Mouse (Mus musculus) B cell, adult 2 months (primary cell): ENCODE results near the gene Tfap4.

Experiments
- DNase-seq, 2 experiments: peaks; one replicate each; pipeline ENCODE4 v3.0.0; 2022

Tfap4 gene

GRCm38 (mm10) chr16:4517906-4518305 is 41.7 kb downstream of the Tfap4 start:
- no peak for DNase-seq

GRCm38 (mm10) chr16:4514383-4514782 is 45.3 kb downstream of the Tfap4 start:
- DNase-seq, result no peak

DNA sequence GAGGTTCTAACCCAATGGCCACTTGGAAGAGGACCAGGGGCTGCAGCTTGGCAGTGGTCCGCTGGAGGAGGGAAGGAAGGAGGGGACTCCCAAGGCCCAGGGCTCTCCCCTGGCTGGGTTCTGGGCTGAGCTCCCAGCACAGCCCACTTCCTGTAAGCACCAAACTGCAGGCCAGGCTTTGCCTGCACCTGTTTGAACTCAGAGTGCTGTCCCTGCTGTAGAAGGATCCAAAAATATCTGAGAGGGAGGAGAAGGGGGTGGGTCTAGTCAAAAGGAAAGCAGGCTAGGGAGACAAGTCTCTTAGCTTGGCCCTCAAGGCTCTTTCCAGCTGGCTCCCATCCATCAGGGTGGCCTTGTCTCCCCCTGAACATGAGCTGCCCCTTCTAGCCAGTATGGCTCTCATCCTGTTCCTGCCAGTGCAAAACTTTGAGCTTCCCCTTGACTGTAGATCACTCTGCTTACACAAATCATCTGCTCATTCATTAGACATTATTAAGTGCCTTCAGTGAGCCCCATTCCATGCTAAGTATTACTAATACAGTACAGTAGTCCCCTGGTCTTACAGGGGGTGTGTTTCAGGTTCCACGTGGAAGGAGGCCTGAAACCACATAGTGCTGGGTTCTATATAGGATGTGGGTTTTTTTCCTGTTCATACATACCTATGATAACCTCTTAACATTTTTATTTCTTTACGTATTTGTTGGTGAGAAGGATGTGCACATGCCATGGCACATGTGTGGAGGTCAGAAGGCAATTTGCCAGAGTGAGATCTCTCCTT is 46.8 kb downstream of the Tfap4 start:
- no peak for DNase-seq

DNA sequence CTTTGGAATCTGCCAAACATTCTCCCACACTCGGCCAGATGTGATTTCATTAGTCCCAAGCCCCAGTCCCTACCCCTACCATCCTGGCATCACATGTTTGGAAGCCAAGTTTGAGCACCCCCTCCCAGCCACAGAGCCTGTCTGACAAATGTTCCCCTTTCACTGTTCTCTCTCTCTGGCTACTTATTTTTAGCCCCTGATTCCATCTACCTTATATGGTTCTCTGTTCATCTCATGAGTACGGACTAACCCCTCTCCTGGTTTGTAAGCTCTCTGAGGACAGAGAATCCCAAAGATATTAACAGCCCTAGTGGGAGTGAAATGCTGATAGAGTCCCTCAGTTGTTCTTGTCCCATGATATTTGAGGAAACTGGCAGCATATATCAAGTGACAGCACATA is 48.3 kb downstream of the Tfap4 start:
- DNase-seq, result no peak

- DNase-seq, result no peak
Measured at GRCm38 (mm10) chr16:4506181-4506580, 53.5 kb downstream of the Tfap4 start.

GRCm38 (mm10) chr16:4503495-4503894 is 56.2 kb downstream of the Tfap4 start:
- DNase-seq, result no peak

GRCm38 (mm10) chr16:4502568-4502967 is 57.1 kb downstream of the Tfap4 start:
- no peak for DNase-seq

GRCm38 (mm10) chr16:4501703-4502102 is 58.0 kb downstream of the Tfap4 start:
- no peak for DNase-seq

DNA sequence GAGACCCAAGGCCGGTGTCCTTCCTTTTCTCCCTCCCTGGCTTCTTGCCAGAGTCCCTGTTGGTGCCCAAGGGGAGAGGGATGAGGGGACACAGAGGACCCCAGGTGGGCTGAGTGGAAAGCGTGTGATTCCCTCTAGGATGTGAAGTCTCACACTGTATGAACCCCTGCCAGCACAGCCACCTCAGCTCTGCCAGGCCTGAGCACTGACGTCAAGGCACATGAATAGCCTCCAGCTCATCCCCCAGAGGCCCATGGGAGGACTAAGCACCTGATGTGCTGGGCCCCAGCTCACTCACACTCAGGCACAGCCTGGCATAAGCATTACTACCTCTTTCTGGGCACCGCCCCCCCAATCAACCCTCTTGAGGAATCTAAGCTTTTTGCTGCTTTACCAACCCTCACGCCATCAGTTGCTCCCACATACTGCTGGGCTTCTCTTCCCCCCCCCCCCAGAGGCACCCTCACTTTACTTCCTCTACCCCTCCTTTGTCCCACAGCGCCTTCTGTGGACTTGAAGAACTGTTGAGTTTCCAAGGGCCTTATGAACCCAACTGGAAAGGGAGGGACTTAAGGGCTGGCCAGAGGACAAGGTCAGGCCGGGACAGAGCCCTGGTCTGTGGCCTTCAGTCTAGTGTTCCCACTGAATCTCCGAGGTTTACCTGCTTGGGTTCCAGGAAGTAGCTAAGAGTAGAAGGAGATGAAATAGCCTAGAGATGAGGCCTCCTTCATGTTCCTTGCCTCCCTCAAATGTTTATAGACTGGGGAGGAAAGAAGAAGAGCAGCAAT is 58.9 kb downstream of the Tfap4 start:
- peak; percentile 77 to 83 for DNase-seq

- no peak for DNase-seq
Measured at GRCm38 (mm10) chr16:4497762-4498607, 61.7 kb downstream of the Tfap4 start.

- DNase-seq, result no peak
Measured at GRCm38 (mm10) chr16:4496470-4496869, 63.2 kb downstream of the Tfap4 start.

- DNase-seq, result peak; percentile 42 to 52
Measured at GRCm38 (mm10) chr16:4495861-4496260, 63.8 kb downstream of the Tfap4 start.
